Mouse (Mus musculus): ENCODE measurements around the gene Sptssb. TPM values are rescaled to one million over a fixed set of nuclear protein-coding genes. Genes with fewer than 3 reads are reported as not detected.

Sptssb gene
- polyA plus RNA-seq (2014; fragmentation: Nextera tagmentation; extraction: Ambion mirVana) = 0.21 and 0.58 TPM in 2 replicates

- DNase-seq (ENCODE audit: low spot score) (peak; percentile 42), ATAC-seq (ENCODE audit: insufficient number of reproducible peaks, low FRiP score, low TSS enrichment, low read depth) (no peak)
- H3K27me3 ChIP-seq (ENCODE audit: control insufficient read depth, insufficient read depth, low read length) = no peaks in the 10 kb centered on the region
- H3K4me3 ChIP-seq (ENCODE audit: low read depth, low read length) = peak within 1 kb of the TSS; percentile 40
- H3K9ac ChIP-seq (ENCODE audit: low read length) = 0 out of 2 replicates have a peak within 1 kb of the TSS, but pooled peaks have one; percentile 23
- no peaks in the 10 kb centered on the region for H3K4me1 ChIP-seq (ENCODE audit: control insufficient read depth, insufficient read depth, low read length)
- WGBS = 1% methylated on average over 24 of the region's 24 CpGs
- H3K4me2 ChIP-seq (ENCODE audit: low read depth, severe bottlenecking) = peak within 1 kb of the TSS; percentile 95
- no peak within 1 kb of the TSS for H3K27ac ChIP-seq (replicated peaks; ENCODE audit: low read depth, low read length)
- H3K9me3 ChIP-seq (ENCODE audit: control insufficient read depth, low read length) = no peaks in the 10 kb centered on the region
- H3K36me3 ChIP-seq (ENCODE audit: control insufficient read depth, insufficient read depth, low read length) = no peaks in the 10 kb centered on the region
Observed at GRCm38 (mm10) chr3:69859858-69860588, at the start of gene Sptssb. Gene Sptssb, minus strand, starts transcription at chr3:69859940.

DNA sequence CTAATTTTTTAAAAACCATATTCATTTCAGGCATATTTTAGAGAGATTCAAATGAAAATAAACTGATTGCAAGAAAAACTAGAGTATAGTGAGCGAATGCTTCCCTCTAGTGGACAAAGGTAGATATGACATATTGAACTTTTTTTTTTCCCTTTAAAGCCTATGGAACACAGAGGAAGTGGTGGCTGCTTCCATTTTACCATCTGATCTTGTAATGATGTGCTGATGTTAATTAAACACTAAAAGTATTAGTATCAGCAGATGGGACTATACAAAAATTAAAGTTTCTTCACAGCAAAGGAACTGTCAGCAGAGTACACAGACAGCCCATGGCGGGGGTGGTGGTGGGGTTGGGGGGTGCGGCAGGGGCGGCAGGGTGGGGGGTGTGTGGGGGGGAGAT, 48.3 kb upstream of the Sptssb start:
- Histone ChIP-seq H3K4me2 (ENCODE audit: low read depth, severe bottlenecking) (no peak overlapping the region), H3K36me3 (ENCODE audit: control insufficient read depth, insufficient read depth, low read length) (no peaks in the 10 kb centered on the region), H3K27ac (replicated peaks; ENCODE audit: low read depth, low read length) (no peak overlapping the region), H3K9me3 (ENCODE audit: control insufficient read depth, low read length) (no peaks in the 10 kb centered on the region), H3K9ac (ENCODE audit: low read length) (no peak overlapping the region), H3K27me3 (ENCODE audit: control insufficient read depth, insufficient read depth, low read length) (no peaks in the 10 kb centered on the region), H3K4me1 (ENCODE audit: control insufficient read depth, insufficient read depth, low read length) (peaks cover 4% of the 10 kb centered on the region; the same call in 1 of the 2 replicates), H3K4me3 (ENCODE audit: low read depth, low read length) (no peak overlapping the region)
- DNase-seq (ENCODE audit: low spot score) (no peak), ATAC-seq (ENCODE audit: insufficient number of reproducible peaks, low FRiP score, low TSS enrichment, low read depth) (0 out of 2 replicates have a peak, but pooled peaks have one; percentile 31)
- WGBS = 17% methylated on average over 4 of the region's 4 CpGs

DNA sequence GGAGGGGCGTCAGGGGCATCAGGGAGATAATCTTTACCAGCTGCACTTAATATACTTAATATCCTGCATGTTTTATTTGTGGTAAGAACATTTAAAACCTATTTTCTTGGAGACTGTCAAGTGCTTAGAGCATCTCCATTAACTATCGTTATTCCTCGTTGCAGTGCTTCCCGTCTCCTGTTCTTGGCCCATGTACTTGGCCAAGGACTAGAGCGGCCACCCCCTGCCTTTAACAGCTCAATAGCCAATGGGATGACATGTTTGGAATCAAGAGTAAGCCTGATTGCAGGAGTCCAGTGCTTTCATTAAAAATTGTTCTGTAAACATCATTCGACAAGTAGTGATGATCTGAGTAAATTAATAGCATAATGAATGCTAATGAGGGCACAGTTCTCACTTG, 47.8 kb upstream of the Sptssb start:
- H3K9ac ChIP-seq (ENCODE audit: low read length) = no peak overlapping the region
- H3K4me3 ChIP-seq (ENCODE audit: low read depth, low read length) = no peak overlapping the region
- H3K9me3 ChIP-seq (ENCODE audit: control insufficient read depth, low read length) = no peaks in the 10 kb centered on the region
- no peak for DNase-seq (ENCODE audit: low spot score)
- no peak for ATAC-seq (ENCODE audit: insufficient number of reproducible peaks, low FRiP score, low TSS enrichment, low read depth)
- H3K4me1 ChIP-seq (ENCODE audit: control insufficient read depth, insufficient read depth, low read length) = peaks cover under 1% of the 10 kb centered on the region; the same call in 1 of the 2 replicates
- no peaks in the 10 kb centered on the region for H3K27me3 ChIP-seq (ENCODE audit: control insufficient read depth, insufficient read depth, low read length)
- H3K27ac ChIP-seq (replicated peaks; ENCODE audit: low read depth, low read length) = no peak overlapping the region
- H3K36me3 ChIP-seq (ENCODE audit: control insufficient read depth, insufficient read depth, low read length) = no peaks in the 10 kb centered on the region
- H3K4me2 ChIP-seq (ENCODE audit: low read depth, severe bottlenecking) = no peak overlapping the region
- 37% methylated on average over 6 of the region's 6 CpGs for WGBS

- WGBS = 93% methylated on average over 9 of the region's 9 CpGs
- H3K27ac ChIP-seq (replicated peaks; ENCODE audit: low read depth, low read length) = no peak overlapping the region
- no peaks in the 10 kb centered on the region for H3K4me1 ChIP-seq (ENCODE audit: control insufficient read depth, insufficient read depth, low read length)
- no peak for ATAC-seq (ENCODE audit: insufficient number of reproducible peaks, low FRiP score, low TSS enrichment, low read depth)
- no peaks in the 10 kb centered on the region for H3K9me3 ChIP-seq (ENCODE audit: control insufficient read depth, low read length)
- no peak overlapping the region for H3K9ac ChIP-seq (ENCODE audit: low read length)
- H3K4me2 ChIP-seq (ENCODE audit: low read depth, severe bottlenecking) = no peak overlapping the region
- no peaks in the 10 kb centered on the region for H3K27me3 ChIP-seq (ENCODE audit: control insufficient read depth, insufficient read depth, low read length)
- H3K36me3 ChIP-seq (ENCODE audit: control insufficient read depth, insufficient read depth, low read length) = no peaks in the 10 kb centered on the region
- DNase-seq (ENCODE audit: low spot score) = no peak
- no peak overlapping the region for H3K4me3 ChIP-seq (ENCODE audit: low read depth, low read length)
Observed at GRCm38 (mm10) chr3:69902787-69903477, 43.2 kb upstream of the Sptssb start.

DNA sequence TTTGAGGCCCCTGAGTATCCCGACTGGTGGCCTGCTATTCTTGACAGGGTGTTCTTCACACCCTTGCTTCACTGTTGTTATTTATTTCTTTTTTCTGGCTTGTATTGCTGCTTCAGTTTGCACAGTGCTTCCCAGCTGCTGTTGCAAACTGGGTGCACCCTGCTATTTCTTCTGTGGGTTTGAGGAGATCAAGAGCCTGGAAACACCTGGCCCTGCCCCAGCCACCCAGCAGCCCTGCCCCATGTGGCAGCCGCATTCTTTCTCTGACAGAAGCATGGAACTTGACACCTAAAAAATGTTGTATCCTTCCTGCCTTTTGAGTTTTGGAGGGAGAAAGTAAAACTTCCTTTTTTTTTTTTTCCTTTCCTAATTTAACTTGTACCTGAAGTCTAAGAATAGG, 42.6 kb upstream of the Sptssb start:
- Histone ChIP-seq H3K9me3 (ENCODE audit: control insufficient read depth, low read length) (no peaks in the 10 kb centered on the region), H3K36me3 (ENCODE audit: control insufficient read depth, insufficient read depth, low read length) (no peaks in the 10 kb centered on the region), H3K27me3 (ENCODE audit: control insufficient read depth, insufficient read depth, low read length) (no peaks in the 10 kb centered on the region), H3K4me1 (ENCODE audit: control insufficient read depth, insufficient read depth, low read length) (no peaks in the 10 kb centered on the region), H3K4me2 (ENCODE audit: low read depth, severe bottlenecking) (no peak overlapping the region), H3K27ac (replicated peaks; ENCODE audit: low read depth, low read length) (no peak overlapping the region), H3K4me3 (ENCODE audit: low read depth, low read length) (no peak overlapping the region), H3K9ac (ENCODE audit: low read length) (no peak overlapping the region)
- no peak for DNase-seq (ENCODE audit: low spot score)
- no peak for ATAC-seq (ENCODE audit: insufficient number of reproducible peaks, low FRiP score, low TSS enrichment, low read depth)
- WGBS = 29% methylated on average over 2 of the region's 2 CpGs

DNA sequence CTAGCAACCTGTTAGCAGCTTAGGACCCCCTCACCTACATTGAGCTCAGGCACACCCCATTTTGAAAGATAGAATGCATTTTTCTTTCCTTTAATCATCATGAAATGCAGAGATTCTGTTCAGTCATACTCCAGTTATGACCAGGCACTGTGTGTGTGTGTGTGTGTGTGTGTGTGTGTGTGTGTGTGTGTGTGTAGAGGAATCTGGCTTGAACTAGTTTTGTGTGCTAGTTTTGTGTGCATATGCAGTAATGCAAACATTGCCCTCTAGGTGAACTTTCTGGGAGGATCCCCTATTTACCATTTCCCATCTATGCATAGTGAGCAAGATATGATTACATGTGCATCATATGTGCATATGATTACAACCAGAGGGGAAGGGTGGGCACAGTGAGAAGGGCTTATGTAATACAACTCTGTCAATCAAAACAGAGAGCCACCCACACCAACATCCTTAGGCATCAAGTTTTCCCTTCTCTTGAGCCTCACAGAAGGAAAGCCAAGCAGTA, 42.2 kb upstream of the Sptssb start:
- ATAC-seq (ENCODE audit: insufficient number of reproducible peaks, low FRiP score, low TSS enrichment, low read depth) (no peak), DNase-seq (ENCODE audit: low spot score) (no peak)
- Histone ChIP-seq H3K4me2 (ENCODE audit: low read depth, severe bottlenecking) (no peak overlapping the region), H3K27ac (replicated peaks; ENCODE audit: low read depth, low read length) (no peak overlapping the region), H3K9ac (ENCODE audit: low read length) (no peak overlapping the region), H3K36me3 (ENCODE audit: control insufficient read depth, insufficient read depth, low read length) (no peaks in the 10 kb centered on the region), H3K27me3 (ENCODE audit: control insufficient read depth, insufficient read depth, low read length) (no peaks in the 10 kb centered on the region), H3K9me3 (ENCODE audit: control insufficient read depth, low read length) (no peaks in the 10 kb centered on the region), H3K4me3 (ENCODE audit: low read depth, low read length) (no peak overlapping the region), H3K4me1 (ENCODE audit: control insufficient read depth, insufficient read depth, low read length) (no peaks in the 10 kb centered on the region)

GRCm38 (mm10) chr3:69900335-69900734, 40.6 kb upstream of the Sptssb start:
- H3K4me1 ChIP-seq (ENCODE audit: control insufficient read depth, insufficient read depth, low read length) = no peaks in the 10 kb centered on the region
- no peak overlapping the region for H3K4me2 ChIP-seq (ENCODE audit: low read depth, severe bottlenecking)
- no peak overlapping the region for H3K9ac ChIP-seq (ENCODE audit: low read length)
- H3K27me3 ChIP-seq (ENCODE audit: control insufficient read depth, insufficient read depth, low read length) = no peaks in the 10 kb centered on the region
- no peak overlapping the region for H3K4me3 ChIP-seq (ENCODE audit: low read depth, low read length)
- ATAC-seq (ENCODE audit: insufficient number of reproducible peaks, low FRiP score, low TSS enrichment, low read depth) (no peak), DNase-seq (ENCODE audit: low spot score) (no peak)
- H3K27ac ChIP-seq (replicated peaks; ENCODE audit: low read depth, low read length) = no peak overlapping the region
- no peaks in the 10 kb centered on the region for H3K9me3 ChIP-seq (ENCODE audit: control insufficient read depth, low read length)
- WGBS = 67% methylated on average over 5 of the region's 5 CpGs
- H3K36me3 ChIP-seq (ENCODE audit: control insufficient read depth, insufficient read depth, low read length) = no peaks in the 10 kb centered on the region

- peak; percentile 37 for DNase-seq (ENCODE audit: low spot score)
Observed at GRCm38 (mm10) chr3:69897917-69898594, 38.3 kb upstream of the Sptssb start.

More at GRCm38 (mm10) chr3:69897917-69898594, 38.3 kb upstream of the Sptssb start:
- H3K4me3 ChIP-seq (ENCODE audit: low read depth, low read length) = no peak overlapping the region
- WGBS = 79% methylated on average over 7 of the region's 8 CpGs
- H3K27ac ChIP-seq (replicated peaks; ENCODE audit: low read depth, low read length) = no peak overlapping the region
- H3K27me3 ChIP-seq (ENCODE audit: control insufficient read depth, insufficient read depth, low read length) = no peaks in the 10 kb centered on the region
- no peaks in the 10 kb centered on the region for H3K36me3 ChIP-seq (ENCODE audit: control insufficient read depth, insufficient read depth, low read length)
- ATAC-seq (ENCODE audit: insufficient number of reproducible peaks, low FRiP score, low TSS enrichment, low read depth) = no peak
- no peak overlapping the region for H3K4me2 ChIP-seq (ENCODE audit: low read depth, severe bottlenecking)
- H3K9ac ChIP-seq (ENCODE audit: low read length) = no peak overlapping the region
- no peaks in the 10 kb centered on the region for H3K4me1 ChIP-seq (ENCODE audit: control insufficient read depth, insufficient read depth, low read length)
- no peaks in the 10 kb centered on the region for H3K9me3 ChIP-seq (ENCODE audit: control insufficient read depth, low read length)

Measured in limb, embryonic 11.5 days (tissue).